Comparison of ENCODE assay signal across 14 mouse cellular contexts in the genomic region with DNA sequence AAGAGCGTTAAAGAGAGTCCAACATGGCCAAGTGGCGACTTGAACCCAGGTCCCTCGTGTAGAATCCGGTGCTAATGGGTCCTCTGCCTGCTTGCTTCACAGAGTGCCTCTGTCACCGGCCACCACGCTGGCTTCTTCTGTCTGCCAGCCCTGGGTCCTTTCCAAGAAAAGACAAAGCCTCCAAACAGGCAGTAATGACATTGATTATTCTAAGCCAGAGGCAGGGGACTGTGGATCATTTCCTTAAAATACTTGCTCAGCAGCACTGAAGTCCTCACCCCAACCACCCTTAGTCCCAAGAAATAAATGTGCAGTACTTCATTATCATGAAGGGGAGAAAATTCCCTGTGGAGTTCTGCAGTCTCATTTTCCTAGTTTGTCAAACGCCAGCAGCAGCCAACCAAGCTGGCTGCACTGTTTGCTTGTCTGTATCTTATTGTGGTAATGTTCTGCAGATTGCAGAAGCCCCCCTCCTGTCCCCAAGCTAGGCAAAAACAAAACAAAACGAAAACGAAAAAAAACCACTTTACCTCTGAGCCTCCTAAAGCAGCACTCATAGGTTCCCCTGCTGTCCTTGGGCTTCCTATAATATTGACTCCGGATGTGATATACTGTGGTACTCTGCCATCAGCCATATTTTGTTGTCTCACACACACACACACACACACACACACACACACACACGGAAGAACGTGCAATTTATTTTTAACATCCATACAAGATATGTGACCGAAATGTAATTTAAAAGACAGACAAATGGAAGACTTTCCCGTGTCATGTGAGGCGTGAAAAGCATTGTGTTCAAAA.
A peak's percentile ranks its signal among the peaks of the same experiment; 100 is the strongest.
DNase-seq lines count a peak whose midpoint lies in the region; ATAC-seq and TF ChIP-seq lines count a peak whose summit lies in the region.
"Had no signal": no experiment of that assay in that cellular context is flagged by ENCODE, and none has a peak within 500 bp of the region (broad histone marks: within the 10 kb centered on the region; RNA-seq: fewer than 3 reads in every experiment).

No protein-coding gene starts in this region.

- H3K9me3 ChIP-seq in midbrain, embryonic 10.5 days (replicated peaks): no peaks in the 10 kb centered on the region
- H3K9me3 ChIP-seq in midbrain, embryonic 11.5 days (ENCODE audit: control insufficient read depth, low read length): no peaks in the 10 kb centered on the region
- H3K9me3 ChIP-seq in forebrain, postnatal 0 days (ENCODE audit: low read length): no peaks in the 10 kb centered on the region
- no peaks in the 10 kb centered on the region for H3K9me3 ChIP-seq in midbrain, postnatal 0 days (ENCODE audit: low read length)
- no peaks in the 10 kb centered on the region for H3K9me3 ChIP-seq in limb, embryonic 10.5 days (replicated peaks)
- H3K9me3 ChIP-seq: embryonic facial prominence, embryonic 12.5 days had no signal

- H3K27ac ChIP-seq in midbrain, embryonic 10.5 days (replicated peaks): peak overlapping the region; percentile 46
- no peak overlapping the region for H3K27ac ChIP-seq in midbrain, embryonic 11.5 days (ENCODE audit: low read depth, low read length)
- H3K27ac ChIP-seq in forebrain, postnatal 0 days (ENCODE audit: low read depth, low read length): peak overlapping the region; percentile 46
- H3K27ac ChIP-seq in midbrain, postnatal 0 days (ENCODE audit: low read depth, low read length): peak overlapping the region; percentile 43
- no peak overlapping the region for H3K27ac ChIP-seq in limb, embryonic 10.5 days
- H3K27ac ChIP-seq: embryonic facial prominence, embryonic 12.5 days had no signal

- no peak for ATAC-seq in midbrain, embryonic 11.5 days (ENCODE audit: low FRiP score)
- ATAC-seq in forebrain, postnatal 0 days: peak; percentile 59
- no peak for ATAC-seq in midbrain, postnatal 0 days (ENCODE audit: low FRiP score)
- ATAC-seq: Patski had no signal

- no peak overlapping the region for H3K4me3 ChIP-seq in midbrain, embryonic 10.5 days
- no peak overlapping the region for H3K4me3 ChIP-seq in midbrain, embryonic 11.5 days (ENCODE audit: low read depth, low read length)
- H3K4me3 ChIP-seq in forebrain, postnatal 0 days (ENCODE audit: low read depth, low read length): no peak overlapping the region
- no peak overlapping the region for H3K4me3 ChIP-seq in midbrain, postnatal 0 days (ENCODE audit: low read depth, low read length)
- H3K4me3 ChIP-seq in limb, embryonic 10.5 days: no peak overlapping the region
- H3K4me3 ChIP-seq: embryonic facial prominence, embryonic 12.5 days; megakaryocyte, embryonic 14.5 days had no signal

- 71% methylated on average over 15 of the region's 15 CpGs for WGBS in midbrain, embryonic 10.5 days
- WGBS in midbrain, embryonic 11.5 days: 62% methylated on average over 15 of the region's 15 CpGs
- WGBS in forebrain, postnatal 0 days: 26% methylated on average over 15 of the region's 15 CpGs
- 48% methylated on average over 15 of the region's 15 CpGs for WGBS in midbrain, postnatal 0 days
- WGBS in limb, embryonic 10.5 days: 87% methylated on average over 15 of the region's 15 CpGs

- H3K27me3 ChIP-seq in midbrain, embryonic 10.5 days (ENCODE audit: low read depth, poor library complexity, severe bottlenecking): no peaks in the 10 kb centered on the region
- H3K27me3 ChIP-seq in midbrain, embryonic 11.5 days (ENCODE audit: control insufficient read depth, insufficient read depth, low read length): no peaks in the 10 kb centered on the region
- H3K27me3 ChIP-seq in forebrain, postnatal 0 days (ENCODE audit: insufficient read depth, low read length): no peaks in the 10 kb centered on the region
- H3K27me3 ChIP-seq in midbrain, postnatal 0 days (ENCODE audit: insufficient read depth, low read length): no peaks in the 10 kb centered on the region
- no peaks in the 10 kb centered on the region for H3K27me3 ChIP-seq in limb, embryonic 10.5 days (ENCODE audit: low read depth, poor library complexity, severe bottlenecking)
- H3K27me3 ChIP-seq: embryonic facial prominence, embryonic 12.5 days; megakaryocyte, embryonic 14.5 days had no signal

- no peaks in the 10 kb centered on the region for H3K36me3 ChIP-seq in midbrain, embryonic 10.5 days
- no peaks in the 10 kb centered on the region for H3K36me3 ChIP-seq in midbrain, embryonic 11.5 days (ENCODE audit: control insufficient read depth, insufficient read depth, low read length)
- no peaks in the 10 kb centered on the region for H3K36me3 ChIP-seq in forebrain, postnatal 0 days (ENCODE audit: insufficient read depth)
- no peaks in the 10 kb centered on the region for H3K36me3 ChIP-seq in midbrain, postnatal 0 days (ENCODE audit: insufficient read depth, low read length)
- no peaks in the 10 kb centered on the region for H3K36me3 ChIP-seq in limb, embryonic 10.5 days
- H3K36me3 ChIP-seq: embryonic facial prominence, embryonic 12.5 days had no signal

- H3K9ac ChIP-seq in midbrain, embryonic 11.5 days (ENCODE audit: low read length): no peak overlapping the region
- H3K9ac ChIP-seq in forebrain, postnatal 0 days: no peak overlapping the region
- 0 out of 2 replicates have a peak overlapping the region, but pooled peaks have one; percentile 29 for H3K9ac ChIP-seq in midbrain, postnatal 0 days (replicated peaks; ENCODE audit: low read length, poor library complexity, severe bottlenecking)
- H3K9ac ChIP-seq: embryonic facial prominence, embryonic 12.5 days had no signal

- H3K4me1 ChIP-seq in midbrain, embryonic 10.5 days: peaks cover 24% of the 10 kb centered on the region
- peaks cover 7% of the 10 kb centered on the region; the same call in 1 of the 2 replicates for H3K4me1 ChIP-seq in midbrain, embryonic 11.5 days (ENCODE audit: control insufficient read depth, insufficient read depth, low read length)
- peaks cover 4% of the 10 kb centered on the region; the same call in 1 of the 2 replicates for H3K4me1 ChIP-seq in forebrain, postnatal 0 days (ENCODE audit: insufficient read depth)
- H3K4me1 ChIP-seq in midbrain, postnatal 0 days (ENCODE audit: insufficient read depth, low read length): peaks cover 6% of the 10 kb centered on the region; the same call in 1 of the 2 replicates
- no peaks in the 10 kb centered on the region for H3K4me1 ChIP-seq in limb, embryonic 10.5 days
- H3K4me1 ChIP-seq: megakaryocyte, embryonic 14.5 days had no signal

- no peak overlapping the region for H3K4me2 ChIP-seq in midbrain, embryonic 11.5 days
- peak overlapping the region; percentile 21; the same call in 1 of the 2 replicates for H3K4me2 ChIP-seq in forebrain, postnatal 0 days (ENCODE audit: low read depth)
- H3K4me2 ChIP-seq in midbrain, postnatal 0 days (ENCODE audit: low read depth, low read length, poor library complexity, severe bottlenecking): no peak overlapping the region
- H3K4me2 ChIP-seq: embryonic facial prominence, embryonic 12.5 days; liver, embryonic 11.5 days had no signal

- TF ChIP-seq CTCF in forebrain, postnatal 0 days (IDR thresholded peaks at IDR 0.05; ENCODE audit: low read depth): no peak
- no peak for TF ChIP-seq CTCF in midbrain, postnatal 0 days (IDR thresholded peaks at IDR 0.05)

- no peak for DNase-seq in midbrain, embryonic 10.5 days (ENCODE audit: low spot score)
- no peak for DNase-seq in midbrain, embryonic 11.5 days (ENCODE audit: low spot score, missing footprints)
- DNase-seq in forebrain, postnatal 0 days: peak; percentile 71
- DNase-seq in layer of hippocampus, adult 9-11 months: peak; percentile 75
- peak; percentile 61 for DNase-seq in midbrain, postnatal 0 days (ENCODE audit: low spot score)
- no peak for DNase-seq in natural killer cell, adult 2 months (ENCODE audit: low spot score in 2 of 2)
- DNase-seq in kidney, adult 11 months: no peak
- DNase-seq in limb, embryonic 10.5 days (ENCODE audit: low spot score): no peak
- DNase-seq: gastrocnemius, postnatal 25 days; kidney, postnatal 14 days had no signal

Comparison
In these comparisons a context has a peak if more than half of its experiments do, and no peak if none do; other contexts are left out.
1. DNase-seq: peak in forebrain, postnatal 0 days (single experiment), layer of hippocampus, adult 9-11 months (single experiment) and midbrain, postnatal 0 days (single experiment); none in midbrain, embryonic 10.5 days (single experiment), midbrain, embryonic 11.5 days (single experiment), natural killer cell, adult 2 months (0 of 2), kidney, adult 11 months (single experiment) and limb, embryonic 10.5 days (single experiment).
2. H3K27ac ChIP-seq: peak in midbrain, embryonic 10.5 days (single experiment), forebrain, postnatal 0 days (single experiment) and midbrain, postnatal 0 days (single experiment); none in midbrain, embryonic 11.5 days (single experiment) and limb, embryonic 10.5 days (single experiment).